Mouse (Mus musculus): Measurements from ENCODE around the gene Ism1. TPM values are rescaled to one million over a fixed set of nuclear protein-coding genes. Genes with fewer than 3 reads are reported as not detected.
A peak's percentile ranks its signal among the peaks of the same experiment; 100 is the strongest.

Ism1 gene
- polyA plus RNA-seq, 1 experiment from 2014 or later = 15.1 TPM

- no peak overlapping the region for H3K4me2 ChIP-seq (replicated peaks; ENCODE audit: low read depth, low read length)
- H3K4me1 ChIP-seq (ENCODE audit: insufficient read depth, low read depth, low read length) = no peaks in the 10 kb centered on the region
- H3K9ac ChIP-seq (replicated peaks; ENCODE audit: low read depth) = no peak overlapping the region
- WGBS = 12% methylated on average over 3 of the region's 3 CpGs
- peak; percentile 78 for DNase-seq (ENCODE audit: low spot score)
- H3K4me3 ChIP-seq (ENCODE audit: low read depth, low read length) = no peak overlapping the region
- H3K27ac ChIP-seq (ENCODE audit: low read length) = no peak overlapping the region
- no peaks in the 10 kb centered on the region for H3K9me3 ChIP-seq (ENCODE audit: low read length)
- TF ChIP-seq EP300 (IDR thresholded peaks at IDR 0.05) = peak; percentile 54
- no peak for TF ChIP-seq CTCF (IDR thresholded peaks at IDR 0.05)
- H3K27me3 ChIP-seq (replicated peaks; ENCODE audit: insufficient read depth, low read length) = no peaks in the 10 kb centered on the region
- ATAC-seq = peak; percentile 88
- no peaks in the 10 kb centered on the region for H3K36me3 ChIP-seq (ENCODE audit: insufficient read depth, low read length)
Measured at GRCm38 (mm10) chr2:139723304-139723703, 45.3 kb downstream of the Ism1 start.

GRCm38 (mm10) chr2:139724202-139724838, 46.3 kb downstream of the Ism1 start:
- no peak for TF ChIP-seq EP300 (IDR thresholded peaks at IDR 0.05)
- TF ChIP-seq CTCF (IDR thresholded peaks at IDR 0.05) = no peak
- Histone ChIP-seq H3K27ac (ENCODE audit: low read length) (no peak overlapping the region), H3K4me1 (ENCODE audit: insufficient read depth, low read depth, low read length) (no peaks in the 10 kb centered on the region), H3K4me2 (replicated peaks; ENCODE audit: low read depth, low read length) (no peak overlapping the region), H3K36me3 (ENCODE audit: insufficient read depth, low read length) (no peaks in the 10 kb centered on the region), H3K4me3 (ENCODE audit: low read depth, low read length) (no peak overlapping the region), H3K9me3 (ENCODE audit: low read length) (no peaks in the 10 kb centered on the region), H3K27me3 (replicated peaks; ENCODE audit: insufficient read depth, low read length) (no peaks in the 10 kb centered on the region), H3K9ac (replicated peaks; ENCODE audit: low read depth) (no peak overlapping the region)
- ATAC-seq = no peak
- no peak for DNase-seq (ENCODE audit: low spot score)
- 58% methylated on average over 4 of the region's 4 CpGs for WGBS

- 78% methylated on average over 3 of the region's 3 CpGs for WGBS
Measured at GRCm38 (mm10) chr2:139725328-139725727, 47.4 kb downstream of the Ism1 start.

GRCm38 (mm10) chr2:139728060-139728459, 50.1 kb downstream of the Ism1 start:
- Histone ChIP-seq H3K9me3 (ENCODE audit: low read length) (no peaks in the 10 kb centered on the region), H3K36me3 (ENCODE audit: insufficient read depth, low read length) (no peaks in the 10 kb centered on the region), H3K4me2 (replicated peaks; ENCODE audit: low read depth, low read length) (no peak overlapping the region), H3K27ac (ENCODE audit: low read length) (no peak overlapping the region), H3K9ac (replicated peaks; ENCODE audit: low read depth) (no peak overlapping the region), H3K4me3 (ENCODE audit: low read depth, low read length) (no peak overlapping the region), H3K4me1 (ENCODE audit: insufficient read depth, low read depth, low read length) (no peaks in the 10 kb centered on the region), H3K27me3 (replicated peaks; ENCODE audit: insufficient read depth, low read length) (no peaks in the 10 kb centered on the region)
- ATAC-seq (no peak), DNase-seq (ENCODE audit: low spot score) (peak; percentile 27)
- TF ChIP-seq CTCF (IDR thresholded peaks at IDR 0.05) = no peak
- no peak for TF ChIP-seq EP300 (IDR thresholded peaks at IDR 0.05)
- WGBS = 51% methylated on average over 2 of the region's 2 CpGs

More at GRCm38 (mm10) chr2:139725328-139725727, 47.4 kb downstream of the Ism1 start:
- Histone ChIP-seq H3K4me1 (ENCODE audit: insufficient read depth, low read depth, low read length) (no peaks in the 10 kb centered on the region), H3K4me2 (replicated peaks; ENCODE audit: low read depth, low read length) (no peak overlapping the region), H3K27me3 (replicated peaks; ENCODE audit: insufficient read depth, low read length) (no peaks in the 10 kb centered on the region), H3K36me3 (ENCODE audit: insufficient read depth, low read length) (no peaks in the 10 kb centered on the region), H3K27ac (ENCODE audit: low read length) (no peak overlapping the region), H3K4me3 (ENCODE audit: low read depth, low read length) (no peak overlapping the region), H3K9ac (replicated peaks; ENCODE audit: low read depth) (no peak overlapping the region), H3K9me3 (ENCODE audit: low read length) (no peaks in the 10 kb centered on the region)
- ATAC-seq (no peak), DNase-seq (ENCODE audit: low spot score) (no peak)
- TF ChIP-seq EP300 (IDR thresholded peaks at IDR 0.05) = no peak
- TF ChIP-seq CTCF (IDR thresholded peaks at IDR 0.05) = peak; percentile 20; the same call in 1 of the 2 replicates

GRCm38 (mm10) chr2:139729377-139729776, 51.4 kb downstream of the Ism1 start:
- H3K27me3 ChIP-seq (replicated peaks; ENCODE audit: insufficient read depth, low read length) = no peaks in the 10 kb centered on the region
- H3K4me1 ChIP-seq (ENCODE audit: insufficient read depth, low read depth, low read length) = no peaks in the 10 kb centered on the region
- 69% methylated on average over 5 of the region's 5 CpGs for WGBS
- no peak overlapping the region for H3K27ac ChIP-seq (ENCODE audit: low read length)
- no peak overlapping the region for H3K4me3 ChIP-seq (ENCODE audit: low read depth, low read length)
- no peak overlapping the region for H3K4me2 ChIP-seq (replicated peaks; ENCODE audit: low read depth, low read length)
- no peak for TF ChIP-seq EP300 (IDR thresholded peaks at IDR 0.05)
- no peak for TF ChIP-seq CTCF (IDR thresholded peaks at IDR 0.05)
- DNase-seq (ENCODE audit: low spot score) (no peak), ATAC-seq (no peak)
- H3K9me3 ChIP-seq (ENCODE audit: low read length) = no peaks in the 10 kb centered on the region
- H3K36me3 ChIP-seq (ENCODE audit: insufficient read depth, low read length) = no peaks in the 10 kb centered on the region
- H3K9ac ChIP-seq (replicated peaks; ENCODE audit: low read depth) = no peak overlapping the region

GRCm38 (mm10) chr2:139742381-139742780, 64.4 kb downstream of the Ism1 start:
- WGBS = 69% methylated on average over 1 of the region's 1 CpGs
- Histone ChIP-seq H3K4me1 (ENCODE audit: insufficient read depth, low read depth, low read length) (no peaks in the 10 kb centered on the region; the same call in 1 of the 2 replicates), H3K36me3 (ENCODE audit: insufficient read depth, low read length) (no peaks in the 10 kb centered on the region), H3K27me3 (replicated peaks; ENCODE audit: insufficient read depth, low read length) (no peaks in the 10 kb centered on the region), H3K27ac (ENCODE audit: low read length) (no peak overlapping the region), H3K9ac (replicated peaks; ENCODE audit: low read depth) (no peak overlapping the region), H3K4me2 (replicated peaks; ENCODE audit: low read depth, low read length) (no peak overlapping the region), H3K4me3 (ENCODE audit: low read depth, low read length) (no peak overlapping the region), H3K9me3 (ENCODE audit: low read length) (no peaks in the 10 kb centered on the region)
- ATAC-seq (no peak), DNase-seq (ENCODE audit: low spot score) (no peak)
- TF ChIP-seq EP300 (IDR thresholded peaks at IDR 0.05) (no peak), CTCF (IDR thresholded peaks at IDR 0.05) (peak; percentile 38)

Data from lung, postnatal 0 days (tissue).